Mouse (Mus musculus): ENCODE data around the gene Plcb1. TPM values are rescaled to one million over a fixed set of nuclear protein-coding genes. Genes with fewer than 3 reads are reported as not detected.

Gene Plcb1
- polyA plus RNA-seq, 1 experiment from 2014 or later: 7.9 TPM

DNA sequence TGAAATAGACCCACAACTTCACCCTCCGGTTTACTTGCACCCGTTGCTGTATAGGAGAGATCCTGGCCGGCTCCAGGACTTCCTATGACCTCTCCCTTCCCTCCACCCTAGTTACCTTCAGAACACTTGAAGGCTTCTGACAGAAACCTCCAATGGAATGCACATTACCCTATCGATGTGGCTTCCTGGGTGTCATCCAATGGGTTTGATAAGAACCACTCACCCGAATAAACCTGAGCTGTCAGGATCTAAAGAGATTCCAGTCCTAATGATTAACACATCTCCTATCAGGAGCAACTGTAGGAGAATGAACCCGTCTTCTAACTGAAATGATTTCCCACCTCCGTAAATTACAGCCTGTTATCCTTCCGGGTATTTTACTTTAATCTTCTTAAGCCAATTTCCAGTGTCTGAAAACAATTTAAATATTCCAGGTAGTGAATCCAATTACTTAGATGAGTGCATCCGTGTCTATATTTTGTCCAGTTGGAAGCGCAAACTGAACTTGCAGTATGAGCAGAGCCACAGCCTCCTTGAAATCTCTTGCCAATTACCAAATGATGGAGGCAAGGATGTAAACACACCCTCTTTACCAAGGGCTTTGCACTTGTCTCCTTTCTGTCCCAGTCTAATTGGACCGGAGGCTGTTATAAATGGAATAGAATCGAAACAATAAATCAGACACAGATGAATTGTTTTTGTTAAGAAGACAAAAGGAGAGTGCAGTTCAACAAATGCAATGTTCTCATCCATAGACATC lies 1.6 kb downstream of the Plcb1 start:
- Histone ChIP-seq H3K9me3 (ENCODE audit: control insufficient read depth, low read length) (no peaks in the 10 kb centered on the region), H3K4me3 (ENCODE audit: low read depth, low read length) (no peak overlapping the region), H3K27ac (ENCODE audit: low read depth, low read length) (no peak overlapping the region), H3K4me2 (peak overlapping the region; percentile 75), H3K4me1 (replicated peaks; ENCODE audit: control insufficient read depth, insufficient read depth, low read length) (no peaks in the 10 kb centered on the region), H3K27me3 (replicated peaks; ENCODE audit: control insufficient read depth, insufficient read depth, low read length) (peaks cover 11% of the 10 kb centered on the region), H3K9ac (ENCODE audit: low read depth, low read length) (no peak overlapping the region), H3K36me3 (ENCODE audit: control insufficient read depth, insufficient read depth, low read length) (no peaks in the 10 kb centered on the region)
- no peak for DNase-seq (ENCODE audit: low spot score)
- 55% methylated on average over 12 of the region's 12 CpGs for WGBS
- no peak for ATAC-seq (replicated peaks; ENCODE audit: low FRiP score)

DNA sequence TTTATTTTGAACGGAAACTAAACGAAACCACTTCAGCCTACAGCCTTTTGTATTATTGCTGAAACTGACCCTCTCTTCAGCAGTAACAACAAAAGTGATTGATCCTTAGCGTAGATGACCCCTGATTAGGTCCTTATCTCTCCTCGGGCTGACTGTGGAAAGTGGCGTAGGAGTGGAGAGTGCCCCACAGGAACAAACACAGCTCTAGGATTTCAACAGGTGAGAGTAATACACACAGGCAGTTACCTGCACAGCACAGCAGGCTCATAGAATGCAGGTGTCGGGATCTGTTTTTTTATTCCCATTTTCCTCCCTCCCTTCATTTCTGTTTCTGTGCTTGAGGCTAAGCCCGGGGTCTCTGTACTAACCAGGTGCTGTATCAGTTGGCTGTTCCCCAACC lies 7.1 kb downstream of the Plcb1 start:
- DNase-seq (ENCODE audit: low spot score) (no peak), ATAC-seq (replicated peaks; ENCODE audit: low FRiP score) (no peak)
- Histone ChIP-seq H3K36me3 (ENCODE audit: control insufficient read depth, insufficient read depth, low read length) (no peaks in the 10 kb centered on the region), H3K9ac (ENCODE audit: low read depth, low read length) (no peak overlapping the region), H3K27ac (ENCODE audit: low read depth, low read length) (no peak overlapping the region), H3K4me2 (no peak overlapping the region; the same call in 1 of the 2 replicates), H3K4me3 (ENCODE audit: low read depth, low read length) (no peak overlapping the region), H3K4me1 (replicated peaks; ENCODE audit: control insufficient read depth, insufficient read depth, low read length) (no peaks in the 10 kb centered on the region; the same call in 1 of the 2 replicates), H3K9me3 (ENCODE audit: control insufficient read depth, low read length) (no peaks in the 10 kb centered on the region), H3K27me3 (replicated peaks; ENCODE audit: control insufficient read depth, insufficient read depth, low read length) (no peaks in the 10 kb centered on the region)
- WGBS: 63% methylated on average over 7 of the region's 7 CpGs

DNA sequence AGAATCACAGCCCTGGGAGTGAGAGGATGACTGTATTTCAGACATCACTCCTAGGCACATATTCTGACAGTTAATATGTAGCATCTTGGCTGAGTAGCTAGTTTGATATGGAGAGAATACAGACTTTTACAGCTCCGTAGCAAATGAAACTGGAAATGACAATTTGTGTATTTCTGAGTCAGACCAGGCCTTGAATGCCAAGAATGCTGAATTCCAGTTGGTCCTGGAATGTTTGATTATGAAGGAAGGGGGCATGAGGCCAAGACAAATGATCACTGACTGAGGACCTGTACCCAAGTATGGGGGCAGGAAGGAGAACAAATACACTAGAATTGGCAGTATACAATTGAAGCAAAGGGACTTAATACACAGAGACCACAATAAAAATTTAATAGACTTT lies 14.4 kb downstream of the Plcb1 start:
- Histone ChIP-seq H3K9me3 (ENCODE audit: control insufficient read depth, low read length) (no peaks in the 10 kb centered on the region), H3K4me2 (no peak overlapping the region), H3K27me3 (replicated peaks; ENCODE audit: control insufficient read depth, insufficient read depth, low read length) (no peaks in the 10 kb centered on the region), H3K4me1 (replicated peaks; ENCODE audit: control insufficient read depth, insufficient read depth, low read length) (no peaks in the 10 kb centered on the region; the same call in 1 of the 2 replicates), H3K27ac (ENCODE audit: low read depth, low read length) (no peak overlapping the region), H3K36me3 (ENCODE audit: control insufficient read depth, insufficient read depth, low read length) (no peaks in the 10 kb centered on the region), H3K4me3 (ENCODE audit: low read depth, low read length) (no peak overlapping the region), H3K9ac (ENCODE audit: low read depth, low read length) (no peak overlapping the region)
- DNase-seq (ENCODE audit: low spot score) (no peak), ATAC-seq (replicated peaks; ENCODE audit: low FRiP score) (no peak)
- WGBS: 61% methylated on average over 1 of the region's 1 CpGs

DNA sequence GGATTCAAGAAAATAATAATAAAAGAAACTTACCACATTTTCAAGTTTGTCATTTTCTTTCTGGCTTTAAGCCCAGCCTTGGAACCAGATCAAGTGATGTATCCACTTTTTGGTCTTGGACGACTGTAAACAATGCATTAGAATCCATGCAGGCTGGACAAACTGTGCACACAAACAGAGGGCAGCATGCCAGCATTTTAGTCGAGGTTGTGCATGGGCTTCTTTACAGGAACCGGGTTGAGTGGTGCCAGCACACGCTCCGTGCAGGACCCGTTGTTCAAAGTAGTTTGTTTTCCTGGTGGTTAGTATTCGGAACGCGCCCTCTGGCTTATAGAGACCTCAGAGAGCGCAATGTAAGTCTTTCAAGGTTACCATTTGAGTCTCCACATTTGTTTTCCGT lies 30.5 kb downstream of the Plcb1 start:
- H3K9me3 ChIP-seq (ENCODE audit: control insufficient read depth, low read length): no peaks in the 10 kb centered on the region
- H3K36me3 ChIP-seq (ENCODE audit: control insufficient read depth, insufficient read depth, low read length): no peaks in the 10 kb centered on the region
- WGBS: 84% methylated on average over 11 of the region's 11 CpGs
- no peaks in the 10 kb centered on the region for H3K27me3 ChIP-seq (replicated peaks; ENCODE audit: control insufficient read depth, insufficient read depth, low read length)
- H3K27ac ChIP-seq (ENCODE audit: low read depth, low read length): no peak overlapping the region
- no peak for DNase-seq (ENCODE audit: low spot score)
- no peak overlapping the region for H3K4me3 ChIP-seq (ENCODE audit: low read depth, low read length)
- H3K9ac ChIP-seq (ENCODE audit: low read depth, low read length): no peak overlapping the region
- H3K4me2 ChIP-seq: no peak overlapping the region
- H3K4me1 ChIP-seq (replicated peaks; ENCODE audit: control insufficient read depth, insufficient read depth, low read length): no peaks in the 10 kb centered on the region
- no peak for ATAC-seq (replicated peaks; ENCODE audit: low FRiP score)

DNA sequence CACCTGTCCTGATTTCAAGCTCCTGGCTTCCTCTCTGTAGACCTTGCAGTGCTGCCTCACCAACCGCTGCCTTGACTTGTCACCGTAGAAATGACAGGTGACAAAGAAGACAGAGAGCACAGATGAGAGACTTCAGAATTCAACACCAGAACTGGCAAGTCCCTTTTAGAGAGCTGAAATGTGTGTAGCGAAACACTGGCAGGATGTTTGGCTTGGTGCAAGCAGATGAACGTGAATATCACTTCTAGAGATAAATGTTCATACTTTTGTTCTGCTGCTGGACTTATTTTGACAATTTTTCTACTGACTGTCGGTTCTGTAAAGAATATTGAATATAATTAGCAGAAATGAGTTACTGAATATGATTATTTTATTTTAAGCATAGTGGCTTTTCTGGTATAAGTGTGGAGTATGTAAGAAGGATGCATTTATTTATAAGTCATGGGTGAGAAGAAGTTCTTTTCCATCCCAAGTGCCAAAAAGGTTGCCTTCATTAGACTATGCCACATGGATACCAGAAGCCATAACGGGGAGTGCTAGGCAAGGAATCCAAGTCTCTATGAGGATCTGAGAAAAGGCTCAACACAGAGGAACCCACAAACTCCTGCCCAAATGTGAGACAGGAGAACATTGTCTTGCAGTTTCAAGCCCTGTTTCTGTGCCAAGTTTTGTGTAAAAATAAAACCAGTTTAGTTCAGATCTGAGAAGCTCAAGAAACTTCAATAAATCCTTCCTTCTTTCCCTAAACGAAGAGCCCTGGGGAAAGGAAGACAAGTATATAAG lies 31.4 kb downstream of the Plcb1 start:
- WGBS: 84% methylated on average over 7 of the region's 7 CpGs
- Histone ChIP-seq H3K4me1 (replicated peaks; ENCODE audit: control insufficient read depth, insufficient read depth, low read length) (no peaks in the 10 kb centered on the region), H3K4me2 (no peak overlapping the region), H3K9me3 (ENCODE audit: control insufficient read depth, low read length) (no peaks in the 10 kb centered on the region), H3K36me3 (ENCODE audit: control insufficient read depth, insufficient read depth, low read length) (no peaks in the 10 kb centered on the region), H3K9ac (ENCODE audit: low read depth, low read length) (no peak overlapping the region), H3K27me3 (replicated peaks; ENCODE audit: control insufficient read depth, insufficient read depth, low read length) (no peaks in the 10 kb centered on the region), H3K27ac (ENCODE audit: low read depth, low read length) (no peak overlapping the region), H3K4me3 (ENCODE audit: low read depth, low read length) (no peak overlapping the region)
- DNase-seq (ENCODE audit: low spot score) (no peak), ATAC-seq (replicated peaks; ENCODE audit: low FRiP score) (no peak)

DNA sequence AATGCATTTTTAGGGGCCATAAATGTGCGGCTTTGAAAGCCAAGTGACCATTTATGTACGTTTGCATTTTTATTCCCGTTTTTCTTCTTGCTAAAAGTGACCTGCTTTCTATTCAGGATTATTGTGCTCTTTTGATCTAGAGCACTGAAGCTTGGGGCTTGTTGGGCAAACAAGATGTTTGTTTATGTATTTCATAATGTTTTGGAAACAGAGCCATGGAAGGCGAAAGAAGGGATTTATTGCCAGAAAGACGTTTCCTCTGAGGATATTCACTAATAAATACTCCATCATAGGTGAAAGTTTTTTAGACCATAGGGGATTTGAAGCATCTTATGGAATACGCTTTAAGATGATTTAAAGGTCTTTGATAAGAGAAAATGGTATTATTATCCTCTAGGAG lies 35.3 kb downstream of the Plcb1 start:
- no peaks in the 10 kb centered on the region for H3K9me3 ChIP-seq (ENCODE audit: control insufficient read depth, low read length)
- WGBS: 83% methylated on average over 6 of the region's 6 CpGs
- H3K4me3 ChIP-seq (ENCODE audit: low read depth, low read length): no peak overlapping the region
- no peak overlapping the region for H3K9ac ChIP-seq (ENCODE audit: low read depth, low read length)
- no peaks in the 10 kb centered on the region for H3K27me3 ChIP-seq (replicated peaks; ENCODE audit: control insufficient read depth, insufficient read depth, low read length)
- no peak overlapping the region for H3K27ac ChIP-seq (ENCODE audit: low read depth, low read length)
- no peak overlapping the region for H3K4me2 ChIP-seq
- ATAC-seq (replicated peaks; ENCODE audit: low FRiP score) (no peak), DNase-seq (ENCODE audit: low spot score) (no peak)
- no peaks in the 10 kb centered on the region for H3K4me1 ChIP-seq (replicated peaks; ENCODE audit: control insufficient read depth, insufficient read depth, low read length)
- H3K36me3 ChIP-seq (ENCODE audit: control insufficient read depth, insufficient read depth, low read length): no peaks in the 10 kb centered on the region

DNA sequence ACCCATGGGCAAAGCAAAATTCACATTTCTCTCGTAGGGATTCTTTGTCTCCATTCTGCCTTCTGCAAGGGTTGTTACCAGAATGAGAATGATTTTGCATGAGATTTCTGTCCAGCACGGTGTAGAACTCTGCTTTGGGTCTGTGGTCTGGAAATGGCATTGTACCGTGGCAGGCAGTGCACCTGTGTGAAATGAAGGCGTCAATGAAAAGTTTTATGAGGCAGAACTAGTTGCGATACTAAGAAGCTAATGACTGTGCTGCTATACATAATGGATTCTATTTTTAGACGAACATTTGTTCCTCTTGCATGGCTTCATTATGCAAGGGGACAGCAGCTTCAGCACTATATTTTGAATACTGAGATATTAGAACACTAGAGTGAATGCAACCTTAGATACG lies 39.8 kb downstream of the Plcb1 start:
- no peak overlapping the region for H3K27ac ChIP-seq (ENCODE audit: low read depth, low read length)
- no peaks in the 10 kb centered on the region for H3K36me3 ChIP-seq (ENCODE audit: control insufficient read depth, insufficient read depth, low read length)
- no peaks in the 10 kb centered on the region for H3K9me3 ChIP-seq (ENCODE audit: control insufficient read depth, low read length)
- no peak overlapping the region for H3K9ac ChIP-seq (ENCODE audit: low read depth, low read length)
- no peaks in the 10 kb centered on the region for H3K27me3 ChIP-seq (replicated peaks; ENCODE audit: control insufficient read depth, insufficient read depth, low read length)
- no peaks in the 10 kb centered on the region for H3K4me1 ChIP-seq (replicated peaks; ENCODE audit: control insufficient read depth, insufficient read depth, low read length)
- WGBS: 68% methylated on average over 7 of the region's 7 CpGs
- H3K4me2 ChIP-seq: peak overlapping the region; percentile 10
- ATAC-seq (replicated peaks; ENCODE audit: low FRiP score) (no peak), DNase-seq (ENCODE audit: low spot score) (no peak)
- no peak overlapping the region for H3K4me3 ChIP-seq (ENCODE audit: low read depth, low read length)

DNA sequence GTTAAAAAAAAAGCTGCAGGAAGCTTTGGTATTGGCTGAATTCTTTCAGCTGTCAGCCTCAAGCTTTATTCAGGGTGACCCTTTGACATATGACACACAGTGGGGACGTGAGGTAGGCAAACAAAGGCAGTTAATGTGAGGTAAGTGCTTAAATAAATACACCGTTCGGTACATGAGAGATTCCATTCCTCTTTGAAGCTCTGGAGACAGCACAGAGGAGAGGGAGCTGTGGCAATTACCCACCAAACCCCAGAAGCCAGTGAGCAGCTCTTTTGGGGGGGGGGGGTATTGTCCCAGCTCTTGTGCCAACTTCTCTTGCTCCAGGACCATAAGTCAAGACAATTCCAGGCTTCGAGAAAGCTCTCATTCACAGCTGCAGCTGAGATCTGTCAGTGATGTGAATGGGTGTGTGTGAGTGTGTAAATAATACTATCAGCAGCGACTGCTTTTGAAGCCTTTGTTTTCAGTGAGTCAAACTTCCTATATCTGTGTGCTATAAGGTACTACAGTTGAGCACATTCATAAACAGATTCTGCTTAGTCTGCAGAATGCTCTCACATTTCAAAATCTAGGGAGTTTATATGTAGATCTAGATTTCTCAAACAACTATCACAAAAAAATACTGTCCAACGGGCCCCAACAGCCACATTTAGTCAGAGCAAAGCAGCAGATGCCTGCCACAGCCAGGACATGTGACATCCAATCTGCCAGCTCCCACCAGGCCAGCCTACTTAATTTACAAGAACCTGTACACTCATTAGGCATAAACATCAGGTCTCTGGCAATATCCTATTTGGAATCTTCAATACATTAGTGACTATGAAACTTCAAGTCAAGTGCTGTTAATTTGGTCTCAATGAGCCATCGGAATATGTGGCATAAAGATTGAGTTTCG lies 40.5 kb downstream of the Plcb1 start:
- H3K4me3 ChIP-seq (ENCODE audit: low read depth, low read length): no peak overlapping the region
- H3K4me1 ChIP-seq (replicated peaks; ENCODE audit: control insufficient read depth, insufficient read depth, low read length): no peaks in the 10 kb centered on the region
- no peak overlapping the region for H3K9ac ChIP-seq (ENCODE audit: low read depth, low read length)
- WGBS: 55% methylated on average over 8 of the region's 8 CpGs
- no peak overlapping the region for H3K27ac ChIP-seq (ENCODE audit: low read depth, low read length)
- ATAC-seq (replicated peaks; ENCODE audit: low FRiP score) (peak; percentile 78), DNase-seq (ENCODE audit: low spot score) (no peak)
- no peaks in the 10 kb centered on the region for H3K27me3 ChIP-seq (replicated peaks; ENCODE audit: control insufficient read depth, insufficient read depth, low read length)
- no peak overlapping the region for H3K4me2 ChIP-seq
- no peaks in the 10 kb centered on the region for H3K9me3 ChIP-seq (ENCODE audit: control insufficient read depth, low read length)
- H3K36me3 ChIP-seq (ENCODE audit: control insufficient read depth, insufficient read depth, low read length): no peaks in the 10 kb centered on the region

All from liver, embryonic 11.5 days (tissue).